Mouse (Mus musculus) bone marrow, adult 2 months (tissue): Measurements from ENCODE around the gene Ces3b.

ENCODE experiments used
- CTCF ChIP-seq: fragments of 200-500 bp; IDR thresholded peaks from 2 replicates; pipeline ENCODE4 v1.5.1; 2011; ENCODE audit warnings: low read length, control low read depth; ENCODE audit not compliant: control insufficient read depth, insufficient read depth
- POLR2A ChIP-seq: fragments of 200-500 bp; IDR thresholded peaks from 2 replicates; pipeline ENCODE4 v1.6.1; 2011; ENCODE audit warnings: low read depth, mild to moderate bottlenecking, control low read depth, low read length, borderline replicate concordance; ENCODE audit not compliant: control insufficient read depth

GRCm38 (mm10) chr8:105077071-105077470 is 6.5 kb upstream of the Ces3b start:
- TF ChIP-seq POLR2A (no peak), CTCF (no peak)
